Mouse (Mus musculus): ENCODE results near the gene Vkorc1.
"Not testable (repeated sequence)": the region's sequence is repeated elsewhere in the genome, so short reads cannot be mapped to it uniquely, and the experiment has no call there.

Gene Vkorc1

DNA sequence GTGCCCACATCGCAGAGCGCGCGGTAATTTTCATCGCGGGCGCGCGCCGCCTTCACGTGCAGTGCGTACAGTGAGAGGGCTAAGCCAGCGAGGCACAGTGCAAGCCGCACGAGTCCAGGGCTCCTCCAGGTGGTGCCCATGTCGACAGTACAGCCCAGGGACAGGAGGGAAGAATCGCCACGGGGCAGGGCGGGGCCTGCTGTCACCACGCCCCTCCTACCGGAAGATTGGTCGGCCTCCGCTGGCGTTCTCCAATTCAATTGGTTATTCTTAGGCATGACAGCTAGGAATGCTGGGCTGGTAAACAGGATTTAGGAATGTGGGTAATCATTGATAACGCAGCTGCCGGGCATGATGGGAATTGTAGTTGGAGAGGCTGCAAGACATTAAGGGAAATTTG, at the start of gene Vkorc1, which contains the start of gene Gm21974:
TSS of gene Vkorc1 (minus strand) at position 176 of the 400 bp plus-strand sequence.
TSS of gene Gm21974 (minus strand) at position 13 of the 400 bp plus-strand sequence.
- DNase-seq (ENCODE audit: inconsistent age in 2 of 2, low spot score in 1 of 2) = peak; percentile 97 to 99

DNA sequence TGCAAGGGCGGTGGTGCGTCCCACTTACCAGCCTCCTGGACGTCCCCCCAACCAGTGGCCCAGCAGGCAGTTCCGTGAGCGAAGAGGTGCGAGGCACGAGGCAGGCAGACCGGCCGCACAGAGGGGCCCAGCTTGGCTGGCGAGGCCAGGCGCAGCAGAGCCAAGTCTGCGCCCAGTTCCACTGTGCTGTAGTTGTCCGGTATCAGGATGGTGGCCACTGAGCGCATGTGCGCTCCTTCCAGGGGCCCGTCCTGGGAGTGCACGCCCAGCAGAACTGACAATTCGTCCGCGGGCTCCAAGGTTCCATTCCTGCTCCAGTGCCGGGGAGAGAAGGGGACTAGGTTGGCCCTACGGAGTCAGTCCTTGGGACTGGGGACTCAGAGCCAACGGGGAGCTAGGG, 49.2 kb upstream of the Vkorc1 start:
- DNase-seq (ENCODE audit: inconsistent age in 2 of 2, low spot score in 1 of 2) = peak; percentile 33 to 67

DNA sequence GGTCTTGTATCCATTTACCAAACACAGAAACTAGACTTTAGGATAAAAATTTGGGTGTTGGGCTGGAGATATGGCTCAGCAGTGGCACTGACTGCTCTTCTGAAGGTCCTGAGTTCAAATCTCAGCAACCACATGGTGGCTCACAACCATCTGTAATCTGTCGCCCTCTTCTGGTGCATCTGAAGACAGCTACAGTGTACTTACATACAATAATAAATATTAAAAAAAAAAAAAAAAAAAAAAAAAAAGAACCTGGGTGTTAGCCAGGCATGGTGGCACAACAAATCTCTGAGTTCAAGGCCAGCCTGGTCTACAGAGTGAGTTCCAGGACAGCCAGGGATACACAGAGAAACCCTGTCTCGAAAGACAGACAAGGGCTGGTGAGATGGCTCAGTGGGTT, 46.7 kb upstream of the Vkorc1 start:
- DNase-seq (ENCODE audit: inconsistent age in 2 of 2, low spot score in 1 of 2) = not testable (repeated sequence)

DNA sequence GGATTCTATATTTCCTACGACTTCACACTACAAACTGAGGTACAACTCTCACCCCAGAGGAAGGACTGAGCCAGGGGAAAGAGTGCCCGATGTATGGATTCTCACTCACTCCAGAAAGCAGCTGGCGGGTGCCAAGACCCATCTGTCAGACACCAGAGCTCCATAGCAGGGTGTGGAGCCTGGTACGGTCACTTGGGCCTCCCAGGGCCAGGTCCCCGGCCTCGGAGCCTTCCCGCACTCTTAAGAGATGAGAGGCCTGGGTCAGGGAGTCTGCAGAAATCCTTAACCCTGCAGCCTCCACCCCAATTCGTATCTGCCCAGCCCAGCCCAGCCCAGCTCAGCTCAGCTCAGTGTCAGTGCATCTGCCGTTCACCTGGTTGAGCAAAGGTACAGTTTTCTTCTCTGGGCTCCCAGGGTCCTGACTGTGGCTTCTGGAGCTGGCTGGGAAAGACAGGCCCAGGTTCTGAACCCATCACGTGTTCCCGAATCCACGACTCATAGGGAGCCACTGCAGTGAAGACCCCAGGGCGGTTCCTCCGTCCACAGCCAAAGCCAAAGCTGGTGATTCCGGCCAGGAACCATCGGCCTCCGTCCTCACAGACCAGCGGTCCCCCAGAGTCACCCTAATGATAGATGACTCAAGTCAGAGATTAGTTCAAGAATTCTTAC, 40.9 kb upstream of the Vkorc1 start:
- peak in 1 of 2 experiments; percentile 41 for DNase-seq (ENCODE audit: inconsistent age in 2 of 2, low spot score in 1 of 2)

DNA sequence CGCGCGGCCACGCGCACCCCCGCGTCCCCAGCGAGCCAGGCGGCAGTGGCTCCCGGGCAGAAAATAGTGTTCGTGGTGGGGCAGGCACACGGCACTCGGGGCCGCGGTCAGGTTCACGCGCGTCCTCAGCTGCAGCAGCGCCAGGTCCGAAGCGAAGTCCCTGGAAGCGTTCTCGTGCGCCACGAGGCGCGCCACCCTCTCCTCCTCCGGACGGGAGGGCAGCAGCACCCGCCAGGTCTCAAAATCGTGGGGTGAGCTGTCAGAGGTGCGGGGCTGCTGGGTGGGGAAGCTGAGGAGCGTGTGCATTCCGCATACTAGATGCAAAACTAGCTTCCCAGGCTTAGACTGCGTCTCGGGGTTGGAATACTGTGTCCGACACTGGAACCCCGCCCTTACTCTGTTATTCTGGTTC, 40.3 kb upstream of the Vkorc1 start:
- no peak for DNase-seq (ENCODE audit: inconsistent age in 2 of 2, low spot score in 1 of 2)

DNA sequence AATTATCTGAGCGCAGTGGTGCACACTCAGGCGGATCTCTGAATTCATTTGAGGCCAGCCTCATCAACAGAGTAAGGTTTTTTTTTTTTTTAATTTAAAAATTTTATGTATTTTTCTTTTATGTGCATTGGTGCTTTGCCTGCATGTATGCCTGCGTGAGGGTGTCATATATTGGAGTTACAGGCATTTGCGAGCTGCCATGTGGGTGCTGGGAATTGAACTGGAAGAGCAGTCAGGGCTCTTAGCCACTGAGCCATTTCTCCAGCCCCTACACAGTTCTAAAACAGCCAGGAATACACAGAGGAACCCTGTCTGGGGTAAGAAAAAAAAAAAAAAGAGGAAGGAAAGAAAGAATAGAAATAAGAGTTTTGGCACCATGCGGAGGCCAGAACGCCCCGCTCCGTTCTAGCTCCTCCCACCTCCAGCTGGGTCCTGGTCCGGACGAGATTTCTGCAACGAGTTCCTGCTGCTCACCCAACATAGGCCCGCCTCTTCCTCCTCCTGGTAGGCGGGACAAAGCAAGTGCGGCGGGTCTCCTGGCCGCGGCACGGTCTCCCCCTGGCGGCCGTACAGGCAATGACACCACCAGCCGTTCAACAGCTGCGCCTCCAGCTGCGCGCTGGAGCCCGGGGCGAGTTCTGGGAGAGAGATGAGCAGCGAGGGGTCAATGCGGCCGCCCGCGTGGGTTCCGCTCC, 39.8 kb upstream of the Vkorc1 start:
- DNase-seq (ENCODE audit: inconsistent age in 2 of 2, low spot score in 1 of 2) = peak; percentile 96 to 98

DNA sequence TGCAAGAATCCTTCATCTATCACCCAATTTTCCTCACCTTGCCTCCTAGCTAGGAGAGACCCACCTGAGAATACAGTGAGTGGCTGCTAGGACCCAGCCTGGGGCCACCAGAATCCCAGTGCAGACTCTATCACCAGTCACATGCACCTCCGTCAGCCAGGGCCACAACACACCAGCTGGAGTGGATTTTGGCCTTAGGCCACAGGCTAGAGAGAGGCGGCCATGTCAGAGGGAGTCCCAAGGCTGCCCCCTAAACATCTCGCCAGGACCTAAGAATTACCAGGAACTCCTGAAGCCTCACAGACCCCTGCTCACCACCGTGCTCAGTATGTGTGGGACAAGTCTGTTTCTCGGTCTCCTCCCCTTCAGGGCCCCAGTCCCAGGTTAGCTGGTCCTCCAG, 38.7 kb upstream of the Vkorc1 start:
- DNase-seq (ENCODE audit: inconsistent age in 2 of 2, low spot score in 1 of 2) = no peak

DNA sequence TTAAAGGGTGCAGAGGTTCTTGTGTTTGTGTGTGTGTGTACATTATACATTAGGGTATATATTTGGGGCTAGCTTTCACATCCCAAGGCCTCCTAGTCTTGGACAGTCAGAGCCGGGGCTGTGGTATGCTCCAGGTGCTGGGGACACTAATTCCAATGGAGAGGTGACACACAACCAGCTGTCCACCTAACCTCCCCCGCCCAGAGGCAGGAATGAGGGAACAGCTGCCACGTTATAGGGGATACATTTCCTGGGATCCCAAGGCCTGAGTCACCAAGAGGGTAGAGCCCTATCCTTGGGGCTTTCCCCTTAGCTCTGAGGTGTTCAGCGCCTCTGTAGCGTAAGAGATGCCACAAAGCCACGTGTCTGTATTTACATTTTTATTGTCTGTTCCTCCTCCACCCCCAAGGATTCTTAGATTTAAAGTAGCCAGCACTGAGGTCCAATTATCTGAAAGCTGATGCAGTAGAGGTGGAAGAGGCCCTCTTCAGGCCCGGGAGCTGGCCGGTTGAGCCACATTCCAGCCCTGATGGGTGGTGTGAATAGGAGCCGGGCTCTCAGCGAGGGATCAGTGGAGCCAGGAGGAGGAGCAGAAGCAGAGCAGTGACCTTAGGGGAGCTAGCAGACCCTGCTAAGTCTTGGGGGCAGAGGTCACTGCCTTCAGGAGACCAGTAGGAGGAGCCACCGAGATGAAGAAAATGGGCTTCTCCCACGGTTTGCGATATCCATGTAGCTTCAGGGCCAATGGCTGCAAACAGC, 37.0 kb upstream of the Vkorc1 start:
- DNase-seq (ENCODE audit: inconsistent age in 2 of 2, low spot score in 1 of 2) = no peak

DNA sequence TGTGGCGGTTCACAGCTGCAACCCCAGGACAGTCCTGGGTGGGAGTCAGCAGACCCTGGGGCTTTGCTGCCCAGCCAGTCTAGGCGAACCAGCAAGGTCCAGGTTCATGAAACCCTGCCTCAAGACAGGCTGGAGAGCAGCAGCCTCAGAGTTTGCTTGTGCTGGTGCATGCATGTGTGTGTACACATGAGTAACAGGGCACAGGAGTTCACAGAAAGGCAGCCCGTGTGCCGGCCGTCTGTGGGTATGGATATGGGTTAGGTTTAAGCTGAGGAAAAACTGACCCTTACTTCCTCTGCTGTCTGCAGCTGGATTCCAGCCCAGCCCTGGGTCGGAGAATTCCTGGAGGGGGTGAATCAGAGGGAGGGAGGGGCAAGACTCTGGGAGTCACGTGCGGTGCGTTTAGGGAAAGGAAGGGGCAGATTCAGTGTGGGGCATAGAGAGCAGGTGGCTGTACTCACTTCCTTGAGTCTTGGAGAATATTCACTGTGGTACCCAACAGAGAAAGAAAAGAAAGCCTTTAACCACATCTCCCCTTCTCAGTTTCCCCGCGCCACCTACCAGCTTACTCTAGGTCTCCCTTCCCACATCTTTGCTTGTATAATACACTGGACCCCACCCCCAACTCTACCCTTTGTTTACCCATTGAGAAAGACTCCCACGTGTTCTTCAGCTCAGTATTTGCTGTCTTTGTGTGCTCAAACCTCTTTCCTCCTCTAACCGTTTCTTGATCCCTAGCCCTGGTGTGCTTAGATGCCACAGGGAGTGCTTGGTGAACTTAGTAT, 36.1 kb upstream of the Vkorc1 start:
- DNase-seq (ENCODE audit: inconsistent age in 2 of 2, low spot score in 1 of 2) = peak; percentile 57 to 79

DNA sequence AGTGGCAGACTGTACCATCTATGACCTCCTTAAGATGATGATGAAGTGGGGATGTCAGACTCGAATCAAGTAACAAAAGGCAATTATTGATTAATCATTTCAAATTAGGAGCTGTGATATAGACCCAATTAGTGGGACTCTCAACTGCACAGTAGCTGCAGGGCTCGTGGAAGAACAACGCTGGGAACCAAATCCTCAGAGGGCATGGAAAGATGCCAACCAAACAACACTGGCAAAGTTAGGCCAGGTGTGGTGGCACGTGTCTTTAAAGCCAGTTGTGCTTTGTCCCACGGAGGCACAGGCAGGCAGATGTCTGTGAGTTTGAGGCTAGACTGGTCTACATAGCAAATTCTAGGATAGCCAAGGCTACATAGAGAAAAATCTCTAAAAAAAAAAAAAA, 35.2 kb upstream of the Vkorc1 start:
- DNase-seq (ENCODE audit: inconsistent age in 2 of 2, low spot score in 1 of 2) = no peak

DNA sequence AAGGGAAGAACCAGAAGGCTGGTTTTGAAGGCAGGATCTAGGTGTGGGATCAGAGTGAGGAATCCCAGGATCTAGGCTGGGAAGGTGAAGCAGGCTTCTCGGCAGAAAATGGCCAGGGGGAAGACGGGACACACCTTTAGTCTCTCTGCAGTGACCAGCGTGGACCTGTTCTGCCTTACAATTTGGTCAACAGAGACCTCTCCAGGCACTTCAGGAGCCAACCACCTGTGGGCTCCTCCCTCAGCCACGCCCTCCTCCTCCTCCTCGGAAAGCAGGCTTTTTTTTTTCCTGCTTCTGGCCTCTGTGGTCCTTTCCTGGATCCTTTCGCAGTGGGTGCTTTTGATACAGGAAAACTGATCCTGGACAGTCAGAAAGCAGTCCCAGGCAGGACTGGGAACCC, 34.5 kb upstream of the Vkorc1 start, which contains the start of gene Prss8:
TSS of gene Prss8 (minus strand) at position 182 of the 400 bp plus-strand sequence.
- no peak for DNase-seq (ENCODE audit: inconsistent age in 2 of 2, low spot score in 1 of 2)

DNA sequence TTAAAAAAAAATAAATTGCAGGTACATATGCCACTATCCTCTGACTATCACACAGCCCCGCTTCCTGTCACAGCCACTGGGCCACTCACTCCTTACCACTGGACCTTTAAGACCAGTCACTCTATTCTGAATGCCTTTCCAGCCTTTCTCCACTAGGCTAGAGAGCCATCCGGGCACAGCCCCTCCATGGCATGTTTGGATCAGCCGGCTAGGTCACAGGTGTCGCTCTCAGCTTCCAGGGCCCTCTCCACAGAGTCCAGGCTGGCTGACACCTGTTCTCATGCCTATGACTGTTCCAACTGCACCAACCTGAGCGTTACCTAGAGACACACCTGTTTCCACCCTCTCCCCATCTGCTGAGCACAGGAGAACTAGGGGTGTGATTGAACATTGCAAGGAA, 33.2 kb upstream of the Vkorc1 start:
- DNase-seq (ENCODE audit: inconsistent age in 2 of 2, low spot score in 1 of 2) = no peak

DNA sequence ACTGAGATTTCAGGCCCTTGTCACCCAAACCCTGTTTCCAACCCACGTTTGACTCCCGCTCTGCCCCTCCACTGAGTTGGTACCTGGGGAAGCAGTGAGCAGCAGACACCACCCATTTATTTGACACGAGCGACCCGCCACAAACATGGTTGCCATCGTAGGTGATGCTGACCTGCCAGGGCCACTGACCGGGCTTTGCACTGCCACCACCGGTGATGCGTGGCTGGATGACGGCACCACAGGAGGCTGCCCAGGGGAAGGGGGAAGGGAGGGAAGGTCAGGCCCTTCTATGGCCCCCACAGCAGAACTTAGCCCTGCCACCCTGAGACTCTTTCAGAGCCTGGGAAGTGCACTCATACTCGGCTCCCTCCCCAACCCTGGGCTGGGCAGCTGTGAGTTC, 32.3 kb upstream of the Vkorc1 start:
- DNase-seq (ENCODE audit: inconsistent age in 2 of 2, low spot score in 1 of 2) = no peak

DNA sequence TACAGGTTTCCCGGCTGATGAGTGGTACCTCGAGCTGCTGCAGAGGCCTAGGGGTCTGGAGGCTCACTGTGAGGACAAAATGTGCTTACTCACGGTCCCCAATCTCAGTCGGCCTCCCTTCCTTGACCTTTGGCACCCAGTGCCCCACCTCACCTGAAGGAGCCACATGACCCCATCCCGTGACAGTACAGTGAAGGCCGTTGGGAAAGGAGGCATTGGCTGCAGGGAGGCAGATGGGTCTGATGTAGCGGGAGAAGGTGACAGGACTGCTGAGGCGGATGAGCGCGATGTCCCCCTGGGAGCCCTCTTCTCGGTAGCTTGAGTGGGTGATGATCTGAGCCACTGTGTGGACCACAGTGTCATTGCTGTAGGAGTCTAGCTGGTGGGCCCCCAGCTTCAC, 31.4 kb upstream of the Vkorc1 start:
- no peak for DNase-seq (ENCODE audit: inconsistent age in 2 of 2, low spot score in 1 of 2)

DNA sequence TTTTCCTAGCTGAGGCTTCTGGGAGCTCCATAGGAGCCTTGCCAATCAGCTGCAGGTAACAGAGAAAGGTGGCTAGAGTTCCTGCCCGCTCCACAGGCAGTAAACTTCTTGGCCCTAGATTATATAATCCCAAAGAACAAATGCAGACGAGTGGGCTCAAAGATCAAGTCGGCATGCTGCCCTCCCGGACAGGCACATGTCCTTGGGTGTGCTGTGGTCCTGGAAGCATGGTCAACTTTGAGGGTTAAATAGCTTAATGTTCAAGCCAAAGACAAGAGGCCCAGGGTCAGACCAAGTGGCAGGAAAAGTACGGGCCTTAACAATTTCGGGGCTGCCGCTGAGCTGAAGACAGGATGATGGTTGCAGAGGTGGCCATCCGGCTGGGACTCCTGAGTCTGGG, 30.6 kb upstream of the Vkorc1 start:
- DNase-seq (ENCODE audit: inconsistent age in 2 of 2, low spot score in 1 of 2) = no peak

DNA sequence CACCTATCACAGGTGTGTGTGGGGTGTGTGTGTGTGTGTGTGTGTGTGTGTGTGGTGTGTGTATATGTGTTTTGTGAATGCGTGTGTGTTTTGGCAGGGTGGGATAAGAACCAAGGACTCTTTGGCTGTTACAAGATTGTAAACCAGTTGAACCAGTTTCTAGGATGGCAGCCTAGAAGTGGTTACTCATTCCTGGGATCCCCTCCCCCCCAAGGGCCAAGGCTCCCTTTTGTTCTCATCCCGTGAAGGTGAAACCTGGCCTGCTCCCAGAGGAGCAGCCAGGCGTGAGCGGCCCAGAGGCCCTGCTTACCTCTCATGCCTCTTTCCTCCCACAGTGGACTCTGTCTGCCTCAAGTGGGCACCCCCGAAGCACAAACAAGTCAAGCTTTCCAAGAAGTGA, 29.8 kb upstream of the Vkorc1 start:
- no peak for DNase-seq (ENCODE audit: inconsistent age in 2 of 2, low spot score in 1 of 2)

DNA sequence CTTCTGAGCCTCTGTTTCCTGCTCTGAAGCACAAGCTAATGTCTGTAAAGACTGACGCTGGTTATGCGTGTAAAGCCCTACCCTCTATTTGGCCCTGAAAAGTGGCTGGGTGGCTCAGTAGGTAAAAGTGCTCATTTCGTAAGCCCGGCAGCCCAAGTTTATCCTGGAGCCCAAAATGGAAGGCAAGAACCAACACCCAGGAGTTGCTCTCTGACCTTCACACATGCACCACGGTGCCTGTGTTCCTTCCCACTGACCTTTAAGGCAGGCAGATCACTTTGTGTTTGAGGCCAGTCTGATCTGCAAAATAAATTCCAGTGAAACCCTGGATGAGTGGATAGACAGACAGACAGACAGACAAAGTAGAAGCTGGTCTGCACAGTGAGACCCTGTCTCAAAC, 28.3 kb upstream of the Vkorc1 start:
- DNase-seq (ENCODE audit: inconsistent age in 2 of 2, low spot score in 1 of 2) = no peak

DNA sequence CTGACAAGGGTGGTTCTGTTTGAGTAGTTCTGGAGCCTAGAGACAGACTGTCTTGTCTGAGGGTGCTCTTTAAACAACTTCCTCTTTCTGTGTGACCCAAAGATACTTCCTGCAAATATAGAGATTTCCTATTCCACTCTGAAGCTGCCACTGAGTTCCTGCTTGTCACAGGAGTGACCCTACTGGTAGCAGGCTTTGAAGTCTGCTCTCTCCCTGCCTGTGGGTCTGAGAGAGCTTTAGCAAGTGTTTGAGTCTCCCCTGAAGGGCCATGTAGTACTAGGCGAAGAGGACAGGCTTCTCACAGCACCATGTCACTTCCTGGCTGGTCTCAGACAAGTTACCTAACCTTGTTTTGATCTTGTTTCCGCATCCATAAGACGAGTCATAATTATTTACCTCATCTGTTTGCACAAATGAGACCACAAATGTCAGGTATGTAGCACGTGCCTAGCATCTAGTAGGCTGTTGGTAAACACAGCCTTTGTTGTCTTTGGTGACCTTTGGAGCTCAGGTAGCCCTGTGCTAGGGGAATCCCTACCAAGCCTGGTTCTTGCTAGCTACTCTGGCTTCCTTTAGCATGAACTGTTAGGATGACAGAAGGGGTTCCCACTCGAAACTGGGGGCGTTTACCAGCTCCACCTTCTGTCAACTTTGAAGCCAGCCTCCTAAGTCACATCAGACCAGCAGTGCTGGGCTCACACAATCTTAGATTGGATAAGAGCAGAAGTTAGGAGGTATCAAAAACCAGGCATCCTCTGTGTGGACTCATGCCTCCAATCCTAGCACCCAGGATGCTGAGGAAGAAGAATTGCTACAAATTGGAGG, 27.2 kb upstream of the Vkorc1 start:
- DNase-seq (ENCODE audit: inconsistent age in 2 of 2, low spot score in 1 of 2) = no peak

DNA sequence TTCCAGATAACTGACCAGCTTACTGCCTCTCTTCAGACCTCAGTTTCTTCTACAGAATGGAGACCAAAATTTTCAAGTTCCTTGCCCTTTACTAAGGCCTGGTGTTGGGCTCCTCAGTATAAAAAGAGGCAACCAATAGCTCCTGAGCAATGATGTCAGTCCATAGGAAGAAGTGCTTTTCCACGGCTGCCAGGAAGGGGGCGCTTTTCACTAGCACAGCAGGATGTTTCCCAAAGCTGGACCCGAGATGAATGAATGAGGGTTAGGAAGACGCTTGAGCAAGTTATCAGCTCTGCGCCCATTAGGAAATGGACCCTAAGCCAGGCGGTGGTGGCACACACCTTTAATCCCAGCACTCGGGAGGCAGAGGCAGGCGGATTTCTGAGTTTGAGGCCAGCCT, 26.1 kb upstream of the Vkorc1 start:
- no peak for DNase-seq (ENCODE audit: inconsistent age in 2 of 2, low spot score in 1 of 2)

DNA sequence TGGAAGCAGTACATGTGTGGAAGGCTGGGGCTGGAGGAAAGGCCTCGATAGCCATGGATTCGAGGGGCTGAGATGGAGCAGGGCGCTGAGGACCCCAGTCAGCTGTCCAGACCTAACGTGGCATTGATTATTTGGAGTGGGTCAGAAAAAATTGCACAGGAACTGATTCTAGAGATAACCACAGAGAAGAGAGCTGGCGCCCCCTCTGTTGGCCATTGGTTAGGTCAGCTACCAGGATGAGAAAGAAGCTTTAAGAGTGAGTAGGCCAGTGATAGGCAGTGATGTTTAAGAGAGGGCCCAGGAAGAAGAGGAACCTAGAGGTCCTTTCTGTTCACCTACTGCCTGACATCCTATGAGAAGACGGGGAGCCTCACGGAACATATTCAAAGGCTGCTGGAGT, 23.9 kb upstream of the Vkorc1 start:
- DNase-seq (ENCODE audit: inconsistent age in 2 of 2, low spot score in 1 of 2) = no peak
